Mouse (Mus musculus) hindbrain, embryonic 14.5 days (tissue): Measurements from ENCODE around the gene Dlst. TPM values are rescaled to one million over a fixed set of nuclear protein-coding genes. Genes with fewer than 3 reads are reported as not detected.

Experiments used
- ATAC-seq: fragments of 200-750 bp; cut with Nextera tagmentation; 2 replicates; pipeline ENCODE4 v1.8.0; 2017; ENCODE audit warnings: moderate number of reproducible peaks, mild to moderate bottlenecking, moderate TSS enrichment, moderate library complexity; ENCODE audit not compliant: low FRiP score
- DNase-seq: peaks from one replicate; pipeline ENCODE4 v3.0.0-alpha.2; 2015; ENCODE audit warnings: low spot score
- H3K27ac ChIP-seq: fragments of 300-500 bp; sonication (generic); 2 replicates; pipeline ENCODE4 v1.5.1; 2014; ENCODE audit warnings: mild to moderate bottlenecking, moderate library complexity
- H3K27me3 ChIP-seq: fragments of 300-500 bp; sonication (generic); 2 replicates; pipeline ENCODE4 v1.6.1; 2014; ENCODE audit warnings: mild to moderate bottlenecking, low read length, mixed read lengths; ENCODE audit not compliant: control insufficient read depth, insufficient read depth
- H3K36me3 ChIP-seq: fragments of 300-500 bp; sonication (generic); replicated peaks from 2 replicates; pipeline ENCODE4 v1.6.1; 2014; ENCODE audit not compliant: control insufficient read depth, insufficient read depth
- H3K4me1 ChIP-seq: fragments of 300-500 bp; sonication (generic); replicated peaks from 2 replicates; pipeline ENCODE4 v1.6.1; 2014; ENCODE audit warnings: antibody characterized with exemption, low read length, mixed read lengths; ENCODE audit not compliant: control insufficient read depth, insufficient read depth
- H3K4me2 ChIP-seq: fragments of 300-500 bp; sonication (generic); replicated peaks from 2 replicates; pipeline ENCODE4 v1.6.1; 2014; ENCODE audit warnings: mild to moderate bottlenecking, moderate library complexity
- H3K4me3 ChIP-seq: fragments of 300-500 bp; sonication (generic); replicated peaks from 2 replicates; pipeline ENCODE4 v1.5.1; 2014; ENCODE audit warnings: mild to moderate bottlenecking, low read length
- H3K9ac ChIP-seq: fragments of 300-500 bp; sonication (generic); 2 replicates; pipeline ENCODE4 v1.6.1; 2014
- H3K9me3 ChIP-seq: fragments of 300-500 bp; sonication (generic); 2 replicates; pipeline ENCODE4 v1.6.1; 2016; ENCODE audit warnings: low read length; ENCODE audit not compliant: control insufficient read depth
- WGBS: fragments of 180-500 bp; shearing (Covaris S2); extraction: QIAGEN DNeasy Blood & Tissue Kit; methylation state at CpG from one replicate; pipeline ENCODE4 v1.1.7; 2014; 5-methylcytosine and 5-hydroxymethylcytosine counted together
- polyA plus RNA-seq: library from polyadenylated mRNA; unstranded; fragments of >200 nt; fragmentation: Nextera tagmentation; extraction: Ambion mirVana; gene quantifications from 2 replicates; pipeline ENCODE4 v1.2.1, GENCODE M21; 2014

Gene Dlst
- polyA plus RNA-seq, 1 experiment from 2014 or later, result 101 TPM

- no peaks in the 10 kb centered on the region for H3K9me3 ChIP-seq
- DNase-seq, result no peak
- no peaks in the 10 kb centered on the region for H3K27me3 ChIP-seq
- ATAC-seq, result no peak
- WGBS, result 78% methylated on average over 3 of the region's 3 CpGs
- no peak overlapping the region for H3K4me3 ChIP-seq
- no peak overlapping the region for H3K4me2 ChIP-seq
- H3K27ac ChIP-seq, result no peak overlapping the region
- peaks cover 10% of the 10 kb centered on the region for H3K4me1 ChIP-seq
- H3K9ac ChIP-seq, result no peak overlapping the region
- no peaks in the 10 kb centered on the region for H3K36me3 ChIP-seq
Measured at GRCm38 (mm10) chr12:85170948-85171307, 60.3 kb downstream of the Dlst start.

- ATAC-seq, result no peak
- Histone ChIP-seq H3K4me1 (peaks cover 27% of the 10 kb centered on the region), H3K4me3 (no peak overlapping the region), H3K36me3 (no peaks in the 10 kb centered on the region), H3K4me2 (0 out of 2 replicates have a peak overlapping the region, but pooled peaks have one; percentile 4), H3K9me3 (no peaks in the 10 kb centered on the region), H3K9ac (no peak overlapping the region), H3K27ac (no peak overlapping the region), H3K27me3 (peaks cover 10% of the 10 kb centered on the region)
- WGBS, result 64% methylated on average over 7 of the region's 7 CpGs
- DNase-seq, result no peak
Measured at GRCm38 (mm10) chr12:85174016-85174415, 63.4 kb downstream of the Dlst start.

- Histone ChIP-seq H3K9me3 (no peaks in the 10 kb centered on the region), H3K4me3 (peak overlapping the region; percentile 19; the same call in 1 of the 2 replicates), H3K4me1 (peaks cover 27% of the 10 kb centered on the region), H3K4me2 (peak overlapping the region; percentile 53), H3K27ac (peak overlapping the region; percentile 14; the same call in 1 of the 2 replicates), H3K9ac (peak overlapping the region; percentile 29; the same call in 1 of the 2 replicates), H3K27me3 (peaks cover 10% of the 10 kb centered on the region), H3K36me3 (no peaks in the 10 kb centered on the region)
- DNase-seq (no peak), ATAC-seq (no peak)
- 50% methylated on average over 16 of the region's 16 CpGs for WGBS
Measured at GRCm38 (mm10) chr12:85175087-85175675, 64.5 kb downstream of the Dlst start.

GRCm38 (mm10) chr12:85175926-85176845 is 65.6 kb downstream of the Dlst start:
- WGBS, result 14% methylated on average over 11 of the region's 11 CpGs
- Histone ChIP-seq H3K4me2 (peak overlapping the region; percentile 53), H3K27ac (peak overlapping the region; percentile 14; the same call in 1 of the 2 replicates), H3K9ac (0 out of 2 replicates have a peak overlapping the region, but pooled peaks have one; percentile 25), H3K4me1 (peaks cover 27% of the 10 kb centered on the region), H3K9me3 (no peaks in the 10 kb centered on the region), H3K36me3 (no peaks in the 10 kb centered on the region), H3K4me3 (peak overlapping the region; percentile 19), H3K27me3 (peaks cover 10% of the 10 kb centered on the region)
- ATAC-seq (peak; percentile 79), DNase-seq (peak; percentile 68)

- H3K36me3 ChIP-seq, result no peaks in the 10 kb centered on the region
- H3K4me3 ChIP-seq, result peak overlapping the region; percentile 19
- peaks cover 30% of the 10 kb centered on the region for H3K4me1 ChIP-seq
- H3K27ac ChIP-seq, result no peak overlapping the region
- H3K27me3 ChIP-seq, result peaks cover 10% of the 10 kb centered on the region
- ATAC-seq (no peak), DNase-seq (no peak)
- no peaks in the 10 kb centered on the region for H3K9me3 ChIP-seq
- peak overlapping the region; percentile 34; the same call in 1 of the 2 replicates for H3K9ac ChIP-seq
- WGBS, result 4% methylated on average over 32 of the region's 32 CpGs
- peak overlapping the region; percentile 53 for H3K4me2 ChIP-seq
Measured at GRCm38 (mm10) chr12:85176846-85177523, 66.4 kb downstream of the Dlst start.

GRCm38 (mm10) chr12:85177740-85178239 is 67.2 kb downstream of the Dlst start, which contains the start of gene Pgf:
Gene Pgf, minus strand, starts transcription at chr12:85177790.
- DNase-seq, result no peak
- Histone ChIP-seq H3K4me1 (peaks cover 38% of the 10 kb centered on the region), H3K9me3 (no peaks in the 10 kb centered on the region), H3K27ac (0 out of 2 replicates have a peak within 1 kb of the TSS, but pooled peaks have one; percentile 14), H3K27me3 (peaks cover 10% of the 10 kb centered on the region), H3K4me3 (peak within 1 kb of the TSS; percentile 19), H3K4me2 (peak within 1 kb of the TSS; percentile 53), H3K9ac (peak within 1 kb of the TSS; percentile 34; the same call in 1 of the 2 replicates), H3K36me3 (no peaks in the 10 kb centered on the region)
- WGBS, result 77% methylated on average over 10 of the region's 10 CpGs
- no peak for ATAC-seq

GRCm38 (mm10) chr12:85178294-85178693 is 67.7 kb downstream of the Dlst start:
- ATAC-seq, result no peak
- H3K4me1 ChIP-seq, result peaks cover 43% of the 10 kb centered on the region
- H3K9ac ChIP-seq, result no peak overlapping the region
- no peaks in the 10 kb centered on the region for H3K36me3 ChIP-seq
- no peak overlapping the region for H3K27ac ChIP-seq
- H3K9me3 ChIP-seq, result no peaks in the 10 kb centered on the region
- WGBS, result 69% methylated on average over 2 of the region's 2 CpGs
- peaks cover 10% of the 10 kb centered on the region for H3K27me3 ChIP-seq
- H3K4me3 ChIP-seq, result no peak overlapping the region
- no peak for DNase-seq
- H3K4me2 ChIP-seq, result no peak overlapping the region

GRCm38 (mm10) chr12:85181475-85182344 is 71.1 kb downstream of the Dlst start:
- Histone ChIP-seq H3K9me3 (no peaks in the 10 kb centered on the region), H3K27ac (no peak overlapping the region; the same call in 1 of the 2 replicates), H3K4me2 (peak overlapping the region; percentile 21), H3K4me3 (no peak overlapping the region; the same call in 1 of the 2 replicates), H3K27me3 (peaks cover 10% of the 10 kb centered on the region), H3K4me1 (peaks cover 25% of the 10 kb centered on the region), H3K36me3 (no peaks in the 10 kb centered on the region), H3K9ac (0 out of 2 replicates have a peak overlapping the region, but pooled peaks have one; percentile 11)
- ATAC-seq, result no peak
- DNase-seq, result no peak
- 23% methylated on average over 15 of the region's 17 CpGs for WGBS
